Mouse (Mus musculus) thymus, adult 2 months (tissue): ENCODE measurements around the gene Zfp518a.

Experiments
- CTCF ChIP-seq: fragments of 200-500 bp; IDR thresholded peaks from 2 replicates; pipeline ENCODE4 v1.5.1; 2012; ENCODE audit warnings: mild to moderate bottlenecking, control low read depth, low read length, moderate library complexity, borderline replicate concordance; ENCODE audit not compliant: control insufficient read depth, poor library complexity, insufficient read depth; ENCODE audit errors: extremely low read depth
- POLR2A ChIP-seq: fragments of 200-500 bp; IDR thresholded peaks from 2 replicates; pipeline ENCODE4 v1.6.1; 2012; ENCODE audit warnings: mild to moderate bottlenecking, low read length, control low read depth, moderate library complexity; ENCODE audit not compliant: control insufficient read depth, poor library complexity, insufficient read depth; ENCODE audit errors: extremely low read depth

- TF ChIP-seq CTCF: no peak
- TF ChIP-seq POLR2A: no peak
These were observed 40.9 kb downstream of the Zfp518a start for GRCm38 (mm10) chr19:40935376-40935775.
